Mouse (Mus musculus): ENCODE results near the gene Paf1.

GRCm38 (mm10) chr7:28348601-28349000 lies 44.1 kb upstream of the Paf1 start:
- TF ChIP-seq TAL1 (IDR thresholded peaks at IDR 0.05; ENCODE audit: low read length): no peak
- no peak for TF ChIP-seq GATA1 (IDR thresholded peaks at IDR 0.05; ENCODE audit: low read length)

All from erythroblast, embryonic 14.5 days (primary cell).